Mouse (Mus musculus) E14TG2a.4 (cell line): ENCODE measurements around the gene 1700020N01Rik.

Experiments used
- CTCF ChIP-seq: conservative IDR thresholded peaks from 2 replicates; pipeline ENCODE4 v1.5.1; 2014; ENCODE audit warnings: low read length
- NANOG ChIP-seq: IDR thresholded peaks from 2 replicates; pipeline ENCODE4 v1.6.1; 2014; ENCODE audit warnings: borderline replicate concordance, low read length, mixed read lengths
- POU5F1 ChIP-seq: IDR thresholded peaks from 2 replicates; pipeline ENCODE4 v1.6.1; 2014; ENCODE audit warnings: low read length, borderline replicate concordance

DNA sequence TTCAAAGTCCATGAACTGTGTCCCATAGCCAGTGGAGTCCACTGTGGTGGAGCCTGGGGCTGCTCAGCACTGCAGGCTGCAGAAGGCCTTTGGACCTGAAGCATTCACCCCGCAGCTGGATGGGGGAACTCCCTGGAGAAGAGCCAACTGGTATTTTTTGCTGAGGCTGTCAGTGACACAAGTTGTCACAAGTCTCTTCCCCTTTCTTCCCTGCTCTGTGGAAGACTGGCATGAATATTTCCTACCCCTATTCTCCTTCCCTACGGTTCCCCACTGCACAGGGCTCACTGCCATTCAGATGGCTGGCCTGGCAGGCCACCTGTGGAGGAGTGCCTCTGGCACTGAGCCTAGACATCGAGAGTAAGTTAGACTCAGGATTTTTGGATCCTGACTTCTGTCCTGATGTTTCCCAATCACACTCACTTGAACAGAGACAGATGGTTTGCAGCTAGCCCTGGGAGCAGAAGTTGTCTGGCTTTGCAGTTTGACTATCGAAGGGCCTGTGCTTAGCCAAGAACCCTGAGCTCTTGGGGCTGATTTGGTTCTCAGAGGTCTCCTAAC is 12.1 kb downstream of the 1700020N01Rik start:
- no peak for TF ChIP-seq CTCF
- no peak for TF ChIP-seq POU5F1
- no peak for TF ChIP-seq NANOG
